Mouse (Mus musculus) heart, postnatal 4 days (tissue): ENCODE results near the gene Hsd3b7. TPM values are rescaled to one million over a fixed set of nuclear protein-coding genes. Genes with fewer than 3 reads are reported as not detected.
"Not testable (repeated sequence)": the region's sequence is repeated elsewhere in the genome, so short reads cannot be mapped to it uniquely, and the experiment has no call there.

Source experiments
- DNase-seq: peaks from one replicate; pipeline ENCODE4 v3.0.0; 2021
- total RNA-seq, 2 experiments: library from RNA; stranded (reverse); gene quantifications; 2 replicates each; pipeline ENCODE4 v1.2.3; 2021

Hsd3b7 gene
- total RNA-seq, 2 experiments from 2014 or later = 9.6 to 10.3 TPM

GRCm38 (mm10) chr7:127817776-127818175 is 17.4 kb downstream of the Hsd3b7 start:
- no peak for DNase-seq

- no peak for DNase-seq
These were observed 20.6 kb downstream of the Hsd3b7 start for GRCm38 (mm10) chr7:127820836-127821509.

- no peak for DNase-seq
These were observed 22.1 kb downstream of the Hsd3b7 start for GRCm38 (mm10) chr7:127822494-127822893.

- no peak for DNase-seq
These were observed 23.1 kb downstream of the Hsd3b7 start for GRCm38 (mm10) chr7:127823236-127824171.

GRCm38 (mm10) chr7:127824176-127824871 is 23.9 kb downstream of the Hsd3b7 start, which contains the start of the genes Stx4a and Stx1b:
Stx4a (plus strand) TSS chr7:127824294.
Stx1b (minus strand) TSS chr7:127824549.
- DNase-seq = peak; percentile 37

- no peak for DNase-seq
These were observed 35.1 kb downstream of the Hsd3b7 start for GRCm38 (mm10) chr7:127835550-127835949.

- no peak for DNase-seq
These were observed 37.1 kb downstream of the Hsd3b7 start for GRCm38 (mm10) chr7:127837473-127837872.

- DNase-seq = not testable (repeated sequence)
These were observed 37.5 kb downstream of the Hsd3b7 start for GRCm38 (mm10) chr7:127837878-127838277.

GRCm38 (mm10) chr7:127840031-127840430 is 39.6 kb downstream of the Hsd3b7 start:
- not testable (repeated sequence) for DNase-seq

- peak; percentile 69 for DNase-seq
These were observed 40.5 kb downstream of the Hsd3b7 start for GRCm38 (mm10) chr7:127840886-127841285.

- peak; percentile 95 for DNase-seq
These were observed 41.1 kb downstream of the Hsd3b7 start for GRCm38 (mm10) chr7:127841340-127842000.

GRCm38 (mm10) chr7:127842001-127842718 is 41.8 kb downstream of the Hsd3b7 start:
- peak; percentile 81 for DNase-seq

- no peak for DNase-seq
These were observed 49.8 kb downstream of the Hsd3b7 start for GRCm38 (mm10) chr7:127849973-127850875.

GRCm38 (mm10) chr7:127850906-127851305 is 50.5 kb downstream of the Hsd3b7 start:
- no peak for DNase-seq

Other genes starting within 250 kb of the Hsd3b7 start
- under 1 TPM in 1 of 2 experiments, not detected in 1; 0.45 TPM for gene Tmem265, start 239.2 kb upstream of the Hsd3b7 start, total RNA-seq
- gene Phkg2, start 227.3 kb upstream of the Hsd3b7 start, total RNA-seq = 10 to 100 TPM; 18.1 to 19.4 TPM
- 1 to 10 TPM; 6.5 to 9.2 TPM for gene Ccdc189, start 212.0 kb upstream of the Hsd3b7 start, total RNA-seq
- 10 to 100 TPM; 47.8 to 49.7 TPM for gene Rnf40, start 211.8 kb upstream of the Hsd3b7 start, total RNA-seq
- gene Zfp629, start 184.8 kb upstream of the Hsd3b7 start, total RNA-seq = 10 to 100 TPM; 31.8 to 38.0 TPM
- gene Bcl7c, start 91.7 kb upstream of the Hsd3b7 start, total RNA-seq = 10 to 100 TPM; 67.6 to 71.1 TPM
- 1 to 10 TPM; 3.4 to 4.0 TPM for gene Ctf1, start 87.9 kb upstream of the Hsd3b7 start, total RNA-seq
- gene Ctf2, start 68.4 kb upstream of the Hsd3b7 start, total RNA-seq = not detected
- gene Fbxl19, start 56.1 kb upstream of the Hsd3b7 start, total RNA-seq = 1 to 10 TPM; 6.0 TPM
- 10 to 100 TPM; 14.7 to 14.8 TPM for gene Orai3, start 30.8 kb upstream of the Hsd3b7 start, total RNA-seq
- gene Setd1a, start 23.9 kb upstream of the Hsd3b7 start, total RNA-seq = 10 to 100 TPM; 30.8 to 32.0 TPM
- 1 to 10 TPM; 3.0 to 3.2 TPM for gene Gm49388, start 15.0 kb upstream of the Hsd3b7 start, total RNA-seq
- gene Stx4a, start 23.7 kb downstream of the Hsd3b7 start, total RNA-seq = 10 to 100 TPM; 67.1 to 75.3 TPM
- gene Stx1b, start 23.9 kb downstream of the Hsd3b7 start, total RNA-seq = 1 to 10 TPM in 1 of 2 experiments, under 1 TPM in 1; 0.90 to 1.2 TPM
- gene Zfp646, start 75.6 kb downstream of the Hsd3b7 start, total RNA-seq = 10 to 100 TPM; 24.3 to 25.2 TPM
- 1 to 10 TPM; 7.7 to 8.9 TPM for gene Zfp668, start 76.2 kb downstream of the Hsd3b7 start, total RNA-seq
- 1 to 10 TPM in 1 of 2 experiments, under 1 TPM in 1; 0.88 to 1.1 TPM for gene Prss53, start 90.4 kb downstream of the Hsd3b7 start, total RNA-seq
- gene Gm21974, start 94.8 kb downstream of the Hsd3b7 start, total RNA-seq = not detected
- gene Vkorc1, start 95.0 kb downstream of the Hsd3b7 start, total RNA-seq = 10 to 100 TPM; 30.3 to 32.0 TPM
- gene Bckdk, start 103.5 kb downstream of the Hsd3b7 start, total RNA-seq = 100 to 1,000 TPM; 102 to 113 TPM
- gene Kat8, start 111.9 kb downstream of the Hsd3b7 start, total RNA-seq = 10 to 100 TPM; 13.0 to 13.9 TPM
- gene Prss8, start 129.5 kb downstream of the Hsd3b7 start, total RNA-seq = not detected
- gene Prss36, start 146.1 kb downstream of the Hsd3b7 start, total RNA-seq = 1 to 10 TPM; 4.0 to 4.8 TPM
- gene Fus, start 166.9 kb downstream of the Hsd3b7 start, total RNA-seq = 100 to 1,000 TPM; 402 to 429 TPM
- 10 to 100 TPM; 28.1 to 31.9 TPM for gene Pycard, start 193.3 kb downstream of the Hsd3b7 start, total RNA-seq
- 10 to 100 TPM; 66.9 to 69.8 TPM for gene Trim72, start 203.3 kb downstream of the Hsd3b7 start, total RNA-seq